Mouse (Mus musculus): ENCODE results near the gene Fam162a. TPM values are rescaled to one million over a fixed set of nuclear protein-coding genes. Genes with fewer than 3 reads are reported as not detected.
"Not testable (repeated sequence)": the region's sequence is repeated elsewhere in the genome, so short reads cannot be mapped to it uniquely, and the experiment has no call there.

Fam162a gene
- polyA plus RNA-seq, 1 experiment from 2014 or later, result 997 TPM

- no peak for ATAC-seq (ENCODE audit: insufficient number of reproducible peaks, insufficient read depth, low FRiP score, low read depth)
- H3K9ac ChIP-seq (ENCODE audit: low read length), result peak overlapping the region; percentile 87
- no peaks in the 10 kb centered on the region for H3K9me3 ChIP-seq (ENCODE audit: control insufficient read depth, low read length)
- peaks cover 27% of the 10 kb centered on the region for H3K36me3 ChIP-seq (ENCODE audit: control insufficient read depth, insufficient read depth, low read length)
- H3K27me3 ChIP-seq (ENCODE audit: control insufficient read depth, insufficient read depth, low read length), result no peaks in the 10 kb centered on the region
- WGBS, result under 1% methylated on average over 14 of the region's 16 CpGs
- peaks cover 5 to 31% of the 10 kb centered on the region in 2 experiments for H3K4me1 ChIP-seq (ENCODE audit: control insufficient read depth in 2 of 2, insufficient read depth in 2 of 2, low read length in 2 of 2)
- peak overlapping the region; percentile 100 for H3K27ac ChIP-seq (replicated peaks in 1 of 2; ENCODE audit: control insufficient read depth in 1 of 2, insufficient read depth in 1 of 2, low read depth in 2 of 2, low read length in 2 of 2)
- H3K4me2 ChIP-seq (ENCODE audit: low read length), result peak overlapping the region; percentile 83
- peak overlapping the region; percentile 77 to 80 for H3K4me3 ChIP-seq (ENCODE audit: control insufficient read depth in 1 of 2, insufficient read depth in 1 of 2, low read depth in 1 of 2, low read length in 2 of 2)
Measured at GRCm38 (mm10) chr16:36071071-36071449, 334 bp downstream of the Fam162a start.

GRCm38 (mm10) chr16:36069819-36070575, 1.4 kb downstream of the Fam162a start:
- WGBS, result 20% methylated on average over 9 of the region's 9 CpGs
- Histone ChIP-seq H3K36me3 (ENCODE audit: control insufficient read depth, insufficient read depth, low read length) (peaks cover 27% of the 10 kb centered on the region), H3K4me3 (ENCODE audit: control insufficient read depth in 1 of 2, insufficient read depth in 1 of 2, low read depth in 1 of 2, low read length in 2 of 2) (peak overlapping the region; percentile 34 to 77), H3K4me1 (ENCODE audit: control insufficient read depth in 2 of 2, insufficient read depth in 2 of 2, low read length in 2 of 2) (peaks cover 11 to 41% of the 10 kb centered on the region in 2 experiments), H3K9ac (ENCODE audit: low read length) (peak overlapping the region; percentile 87), H3K27ac (replicated peaks in 1 of 2; ENCODE audit: control insufficient read depth in 1 of 2, insufficient read depth in 1 of 2, low read depth in 2 of 2, low read length in 2 of 2) (peak overlapping the region; percentile 14 to 51; a peak in 1 of 4 replicates), H3K27me3 (ENCODE audit: control insufficient read depth, insufficient read depth, low read length) (no peaks in the 10 kb centered on the region), H3K9me3 (ENCODE audit: control insufficient read depth, low read length) (no peaks in the 10 kb centered on the region), H3K4me2 (ENCODE audit: low read length) (peak overlapping the region; percentile 83)
- ATAC-seq (ENCODE audit: insufficient number of reproducible peaks, insufficient read depth, low FRiP score, low read depth), result no peak

GRCm38 (mm10) chr16:36068356-36068755, 3.0 kb downstream of the Fam162a start:
- no peak for ATAC-seq (ENCODE audit: insufficient number of reproducible peaks, insufficient read depth, low FRiP score, low read depth)
- Histone ChIP-seq H3K36me3 (ENCODE audit: control insufficient read depth, insufficient read depth, low read length) (peaks cover 27% of the 10 kb centered on the region), H3K27me3 (ENCODE audit: control insufficient read depth, insufficient read depth, low read length) (no peaks in the 10 kb centered on the region), H3K9ac (ENCODE audit: low read length) (peak overlapping the region; percentile 87), H3K4me1 (ENCODE audit: control insufficient read depth in 2 of 2, insufficient read depth in 2 of 2, low read length in 2 of 2) (peaks cover 20 to 55% of the 10 kb centered on the region in 2 experiments), H3K9me3 (ENCODE audit: control insufficient read depth, low read length) (no peaks in the 10 kb centered on the region), H3K4me3 (ENCODE audit: control insufficient read depth in 1 of 2, insufficient read depth in 1 of 2, low read depth in 1 of 2, low read length in 2 of 2) (peak overlapping the region in 1 of 2 experiments; percentile 77; a peak in 3 of 4 replicates), H3K4me2 (ENCODE audit: low read length) (peak overlapping the region; percentile 83), H3K27ac (replicated peaks in 1 of 2; ENCODE audit: control insufficient read depth in 1 of 2, insufficient read depth in 1 of 2, low read depth in 2 of 2, low read length in 2 of 2) (peak overlapping the region in 1 of 2 experiments; percentile 14; a peak in 1 of 4 replicates)
- WGBS, result 39% methylated on average over 3 of the region's 3 CpGs

- peak overlapping the region; percentile 87; the same call in 1 of the 2 replicates for H3K9ac ChIP-seq (ENCODE audit: low read length)
- no peaks in the 10 kb centered on the region for H3K27me3 ChIP-seq (ENCODE audit: control insufficient read depth, insufficient read depth, low read length)
- peak overlapping the region in 1 of 2 experiments; percentile 26; a peak in 1 of 4 replicates for H3K27ac ChIP-seq (replicated peaks in 1 of 2; ENCODE audit: control insufficient read depth in 1 of 2, insufficient read depth in 1 of 2, low read depth in 2 of 2, low read length in 2 of 2)
- ATAC-seq (ENCODE audit: insufficient number of reproducible peaks, insufficient read depth, low FRiP score, low read depth), result no peak
- H3K4me3 ChIP-seq (ENCODE audit: control insufficient read depth in 1 of 2, insufficient read depth in 1 of 2, low read depth in 1 of 2, low read length in 2 of 2), result no peak overlapping the region
- H3K36me3 ChIP-seq (ENCODE audit: control insufficient read depth, insufficient read depth, low read length), result peaks cover 33% of the 10 kb centered on the region
- WGBS, result 48% methylated on average over 2 of the region's 2 CpGs
- no peaks in the 10 kb centered on the region for H3K9me3 ChIP-seq (ENCODE audit: control insufficient read depth, low read length)
- H3K4me2 ChIP-seq (ENCODE audit: low read length), result peak overlapping the region; percentile 83
- H3K4me1 ChIP-seq (ENCODE audit: control insufficient read depth in 2 of 2, insufficient read depth in 2 of 2, low read length in 2 of 2), result peaks cover 23 to 61% of the 10 kb centered on the region in 2 experiments
Measured at GRCm38 (mm10) chr16:36067694-36068093, 3.7 kb downstream of the Fam162a start.

- H3K36me3 ChIP-seq (ENCODE audit: control insufficient read depth, insufficient read depth, low read length), result peaks cover 41% of the 10 kb centered on the region
- peaks cover 23 to 71% of the 10 kb centered on the region in 2 experiments for H3K4me1 ChIP-seq (ENCODE audit: control insufficient read depth in 2 of 2, insufficient read depth in 2 of 2, low read length in 2 of 2)
- peak overlapping the region in 1 of 2 experiments; percentile 73; a peak in 3 of 4 replicates for H3K27ac ChIP-seq (replicated peaks in 1 of 2; ENCODE audit: control insufficient read depth in 1 of 2, insufficient read depth in 1 of 2, low read depth in 2 of 2, low read length in 2 of 2)
- peak; percentile 65 for ATAC-seq (ENCODE audit: insufficient number of reproducible peaks, insufficient read depth, low FRiP score, low read depth)
- H3K27me3 ChIP-seq (ENCODE audit: control insufficient read depth, insufficient read depth, low read length), result no peaks in the 10 kb centered on the region
- 40% methylated on average over 5 of the region's 5 CpGs for WGBS
- H3K9me3 ChIP-seq (ENCODE audit: control insufficient read depth, low read length), result no peaks in the 10 kb centered on the region
- no peak overlapping the region for H3K4me3 ChIP-seq (ENCODE audit: control insufficient read depth in 1 of 2, insufficient read depth in 1 of 2, low read depth in 1 of 2, low read length in 2 of 2)
- H3K4me2 ChIP-seq (ENCODE audit: low read length), result peak overlapping the region; percentile 38
- peak overlapping the region; percentile 45; the same call in 1 of the 2 replicates for H3K9ac ChIP-seq (ENCODE audit: low read length)
Measured at GRCm38 (mm10) chr16:36064904-36065303, 6.5 kb downstream of the Fam162a start.

- Histone ChIP-seq H3K27ac (replicated peaks in 1 of 2; ENCODE audit: control insufficient read depth in 1 of 2, insufficient read depth in 1 of 2, low read depth in 2 of 2, low read length in 2 of 2) (peak overlapping the region; percentile 47 to 73; a peak in 2 of 4 replicates), H3K4me2 (ENCODE audit: low read length) (no peak overlapping the region), H3K4me3 (ENCODE audit: control insufficient read depth in 1 of 2, insufficient read depth in 1 of 2, low read depth in 1 of 2, low read length in 2 of 2) (no peak overlapping the region), H3K9ac (ENCODE audit: low read length) (peak overlapping the region; percentile 36), H3K36me3 (ENCODE audit: control insufficient read depth, insufficient read depth, low read length) (peaks cover 28% of the 10 kb centered on the region), H3K27me3 (ENCODE audit: control insufficient read depth, insufficient read depth, low read length) (no peaks in the 10 kb centered on the region), H3K9me3 (ENCODE audit: control insufficient read depth, low read length) (no peaks in the 10 kb centered on the region), H3K4me1 (ENCODE audit: control insufficient read depth in 2 of 2, insufficient read depth in 2 of 2, low read length in 2 of 2) (peaks cover 27 to 74% of the 10 kb centered on the region in 2 experiments)
- ATAC-seq (ENCODE audit: insufficient number of reproducible peaks, insufficient read depth, low FRiP score, low read depth), result no peak
- 67% methylated on average over 2 of the region's 2 CpGs for WGBS
Measured at GRCm38 (mm10) chr16:36063315-36063714, 8.1 kb downstream of the Fam162a start.

GRCm38 (mm10) chr16:36062534-36062933, 8.9 kb downstream of the Fam162a start:
- Histone ChIP-seq H3K36me3 (ENCODE audit: control insufficient read depth, insufficient read depth, low read length) (peaks cover 22% of the 10 kb centered on the region), H3K4me1 (ENCODE audit: control insufficient read depth in 2 of 2, insufficient read depth in 2 of 2, low read length in 2 of 2) (peaks cover 29 to 71% of the 10 kb centered on the region in 2 experiments), H3K27ac (replicated peaks in 1 of 2; ENCODE audit: control insufficient read depth in 1 of 2, insufficient read depth in 1 of 2, low read depth in 2 of 2, low read length in 2 of 2) (0 out of 4 replicates have a peak overlapping the region, but pooled peaks of 1 of the 2 experiments have one; percentile 26)
- H3K27me3 ChIP-seq (ENCODE audit: control insufficient read depth, insufficient read depth, low read length); H3K4me3 ChIP-seq (ENCODE audit: control insufficient read depth in 1 of 2, insufficient read depth in 1 of 2, low read depth in 1 of 2, low read length in 2 of 2); H3K9ac ChIP-seq (ENCODE audit: low read length); ATAC-seq (ENCODE audit: insufficient number of reproducible peaks, insufficient read depth, low FRiP score, low read depth); H3K4me2 ChIP-seq (ENCODE audit: low read length); H3K9me3 ChIP-seq (ENCODE audit: control insufficient read depth, low read length): not testable (repeated sequence)
- 70% methylated on average over 1 of the region's 1 CpGs for WGBS
